Mouse (Mus musculus) liver, adult (tissue): ENCODE measurements at regions not wholly inside any gene's neighbourhood (a gene's known extent, or its start where the extent isn't known, plus 50 kb on each side); places are given as distances from the start of the nearest gene placed in this dataset.

Experiments used
- GATA4 ChIP-seq: IDR thresholded peaks from 2 replicates; pipeline ENCODE4 v1.6.1; 2014; ENCODE audit warnings: mild to moderate bottlenecking, low read length; ENCODE audit not compliant: insufficient replicate concordance

- peak; percentile 65; the same call in 1 of the 2 replicates for TF ChIP-seq GATA4
Observed at GRCm38 (mm10) chr15:36427334-36427733, 580.2 kb downstream of the Zfp706 start.

GRCm38 (mm10) chr15:36425902-36426301 lies 581.7 kb downstream of the Zfp706 start:
- TF ChIP-seq GATA4: no peak

GRCm38 (mm10) chr15:36424047-36424446 lies 583.5 kb downstream of the Zfp706 start:
- no peak for TF ChIP-seq GATA4

- TF ChIP-seq GATA4: no peak
Observed at GRCm38 (mm10) chr15:36422781-36423180, 584.8 kb downstream of the Zfp706 start.

GRCm38 (mm10) chr15:36419943-36420480 lies 587.6 kb downstream of the Zfp706 start:
- no peak for TF ChIP-seq GATA4

GRCm38 (mm10) chr15:36417426-36417825 lies 590.1 kb downstream of the Zfp706 start:
- TF ChIP-seq GATA4: no peak

GRCm38 (mm10) chr15:36415552-36416249 lies 591.9 kb downstream of the Zfp706 start:
- no peak for TF ChIP-seq GATA4

- TF ChIP-seq GATA4: no peak
Observed at GRCm38 (mm10) chr15:36412016-36412415, 595.6 kb downstream of the Zfp706 start.

GRCm38 (mm10) chr15:36405446-36405845 lies 602.1 kb downstream of the Zfp706 start:
- TF ChIP-seq GATA4: no peak

- TF ChIP-seq GATA4: no peak
Observed at GRCm38 (mm10) chr15:36403336-36404119, 604.0 kb downstream of the Zfp706 start.

- no peak for TF ChIP-seq GATA4
Observed at GRCm38 (mm10) chr15:36402051-36402450, 605.5 kb downstream of the Zfp706 start.

- TF ChIP-seq GATA4: no peak
Observed at GRCm38 (mm10) chr15:36400311-36400840, 607.2 kb downstream of the Zfp706 start.

GRCm38 (mm10) chr15:36399355-36400012 lies 608.1 kb downstream of the Zfp706 start:
- no peak for TF ChIP-seq GATA4

- no peak for TF ChIP-seq GATA4
Observed at GRCm38 (mm10) chr15:36398099-36398982, 609.2 kb downstream of the Zfp706 start.
